Mouse (Mus musculus): ENCODE measurements around the gene Dtx2. TPM values are rescaled to one million over a fixed set of nuclear protein-coding genes. Genes with fewer than 3 reads are reported as not detected.
"Not testable (repeated sequence)": the region's sequence is repeated elsewhere in the genome, so short reads cannot be mapped to it uniquely, and the experiment has no call there.

The Dtx2 gene
- polyA plus RNA-seq, 1 experiment from 2014 or later: 26.6 TPM

GRCm38 (mm10) chr5:136038258-136039214 is 43.9 kb downstream of the Dtx2 start, which contains the start of gene Upk3b:
Gene Upk3b (plus strand): TSS chr5:136038496.
- Histone ChIP-seq H3K4me3 (no peak within 1 kb of the TSS), H3K27ac (replicated peaks) (no peak within 1 kb of the TSS), H3K4me1 (no peaks in the 10 kb centered on the region), H3K27me3 (no peaks in the 10 kb centered on the region), H3K4me2 (replicated peaks) (no peak within 1 kb of the TSS), H3K9ac (replicated peaks) (no peak within 1 kb of the TSS), H3K9me3 (no peaks in the 10 kb centered on the region), H3K36me3 (no peaks in the 10 kb centered on the region)
- no peak for ATAC-seq (replicated peaks)
- 88% methylated on average over 17 of the region's 17 CpGs for WGBS

GRCm38 (mm10) chr5:136040210-136040609 is 45.6 kb downstream of the Dtx2 start:
- Histone ChIP-seq H3K36me3 (no peaks in the 10 kb centered on the region), H3K27me3 (no peaks in the 10 kb centered on the region), H3K9me3 (no peaks in the 10 kb centered on the region), H3K4me1 (no peaks in the 10 kb centered on the region), H3K4me2 (replicated peaks) (no peak overlapping the region), H3K9ac (replicated peaks) (no peak overlapping the region), H3K4me3 (no peak overlapping the region), H3K27ac (replicated peaks) (no peak overlapping the region)
- WGBS: 41% methylated on average over 5 of the region's 5 CpGs
- ATAC-seq (replicated peaks): no peak

GRCm38 (mm10) chr5:136041260-136041659 is 46.7 kb downstream of the Dtx2 start:
- Histone ChIP-seq H3K36me3 (no peaks in the 10 kb centered on the region), H3K4me1 (no peaks in the 10 kb centered on the region), H3K27me3 (no peaks in the 10 kb centered on the region), H3K9ac (replicated peaks) (no peak overlapping the region), H3K9me3 (no peaks in the 10 kb centered on the region), H3K4me3 (no peak overlapping the region), H3K4me2 (replicated peaks) (no peak overlapping the region), H3K27ac (replicated peaks) (no peak overlapping the region)
- ATAC-seq (replicated peaks): no peak
- 40% methylated on average over 2 of the region's 2 CpGs for WGBS

DNA sequence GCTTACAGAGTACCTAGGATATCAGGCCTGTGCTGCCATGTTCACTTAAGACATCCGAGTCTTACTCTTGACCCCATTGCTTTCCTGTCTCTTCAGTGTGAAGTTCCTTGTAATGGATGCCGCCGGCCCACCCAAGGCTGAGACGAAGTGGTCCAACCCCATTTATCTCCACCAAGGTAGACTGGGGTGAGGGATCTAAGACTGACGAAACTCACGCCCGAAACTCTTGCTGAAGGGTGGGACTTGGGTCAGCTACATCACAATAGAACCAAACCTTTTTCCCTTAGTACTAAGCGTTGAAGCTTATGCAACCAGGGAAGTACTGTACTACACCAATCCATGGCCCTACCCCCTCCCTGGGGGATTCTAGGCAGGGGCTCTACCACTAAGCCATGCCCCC is 47.1 kb downstream of the Dtx2 start:
- Histone ChIP-seq H3K4me3 (no peak overlapping the region), H3K4me2 (replicated peaks) (no peak overlapping the region), H3K27me3 (no peaks in the 10 kb centered on the region), H3K9ac (replicated peaks) (no peak overlapping the region), H3K4me1 (no peaks in the 10 kb centered on the region), H3K9me3 (no peaks in the 10 kb centered on the region), H3K36me3 (no peaks in the 10 kb centered on the region), H3K27ac (replicated peaks) (no peak overlapping the region)
- 93% methylated on average over 8 of the region's 8 CpGs for WGBS
- no peak for ATAC-seq (replicated peaks)

GRCm38 (mm10) chr5:136044865-136045264 is 50.3 kb downstream of the Dtx2 start:
- no peaks in the 10 kb centered on the region for H3K9me3 ChIP-seq
- H3K4me2 ChIP-seq (replicated peaks): no peak overlapping the region
- ATAC-seq (replicated peaks): no peak
- H3K36me3 ChIP-seq: no peaks in the 10 kb centered on the region
- no peak overlapping the region for H3K4me3 ChIP-seq
- 74% methylated on average over 13 of the region's 13 CpGs for WGBS
- H3K9ac ChIP-seq (replicated peaks): no peak overlapping the region
- H3K27me3 ChIP-seq: no peaks in the 10 kb centered on the region
- H3K27ac ChIP-seq (replicated peaks): no peak overlapping the region
- H3K4me1 ChIP-seq: no peaks in the 10 kb centered on the region

DNA sequence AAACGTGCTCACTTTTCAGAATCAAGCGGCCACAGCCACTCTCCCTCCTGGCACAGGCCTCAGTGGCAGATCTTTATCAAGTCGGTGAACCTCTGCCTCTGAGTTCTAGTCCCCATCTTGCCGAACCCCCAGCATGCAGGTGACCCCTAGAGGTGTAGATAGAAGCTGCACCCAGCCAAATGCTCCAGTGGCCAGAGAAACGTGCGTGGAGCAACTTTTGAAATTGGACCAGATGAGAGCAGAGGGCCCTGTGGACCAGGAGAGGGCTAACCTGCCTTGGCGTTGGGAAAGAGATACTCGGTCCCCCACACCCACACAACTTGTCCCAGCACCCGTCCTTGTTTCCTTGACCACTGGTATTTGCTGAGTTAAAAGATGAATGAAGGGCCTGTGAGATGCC is 50.8 kb downstream of the Dtx2 start:
- Histone ChIP-seq H3K36me3 (no peaks in the 10 kb centered on the region), H3K4me2 (replicated peaks) (no peak overlapping the region), H3K4me3 (no peak overlapping the region), H3K27ac (replicated peaks) (no peak overlapping the region), H3K4me1 (no peaks in the 10 kb centered on the region), H3K9me3 (no peaks in the 10 kb centered on the region), H3K27me3 (no peaks in the 10 kb centered on the region), H3K9ac (replicated peaks) (no peak overlapping the region)
- WGBS: 37% methylated on average over 9 of the region's 9 CpGs
- ATAC-seq (replicated peaks): no peak

DNA sequence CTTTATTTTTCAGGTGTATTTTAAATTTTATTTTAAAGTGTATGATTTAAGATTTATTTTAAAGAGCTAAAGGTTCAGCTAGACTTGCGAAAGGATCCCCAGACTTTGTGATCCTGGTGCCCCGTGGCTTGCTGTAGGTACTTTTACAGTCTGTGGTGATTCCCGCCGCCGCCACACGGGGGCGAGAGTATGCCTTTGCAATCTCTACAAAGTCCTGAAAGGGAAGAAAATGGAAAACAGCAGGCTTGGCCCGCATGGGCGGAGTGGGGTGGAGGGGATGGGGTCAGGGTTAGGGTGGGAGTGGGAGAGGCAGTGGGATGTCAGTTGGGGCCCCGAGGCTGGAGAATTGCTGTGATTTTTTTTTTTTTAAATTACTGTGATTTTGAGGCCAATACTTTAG is 51.4 kb downstream of the Dtx2 start:
- Histone ChIP-seq H3K4me2 (replicated peaks) (no peak overlapping the region), H3K27ac (replicated peaks) (no peak overlapping the region), H3K9me3 (no peaks in the 10 kb centered on the region), H3K36me3 (no peaks in the 10 kb centered on the region), H3K27me3 (no peaks in the 10 kb centered on the region), H3K4me3 (no peak overlapping the region), H3K9ac (replicated peaks) (no peak overlapping the region), H3K4me1 (no peaks in the 10 kb centered on the region)
- no peak for ATAC-seq (replicated peaks)
- WGBS: 4% methylated on average over 10 of the region's 10 CpGs

DNA sequence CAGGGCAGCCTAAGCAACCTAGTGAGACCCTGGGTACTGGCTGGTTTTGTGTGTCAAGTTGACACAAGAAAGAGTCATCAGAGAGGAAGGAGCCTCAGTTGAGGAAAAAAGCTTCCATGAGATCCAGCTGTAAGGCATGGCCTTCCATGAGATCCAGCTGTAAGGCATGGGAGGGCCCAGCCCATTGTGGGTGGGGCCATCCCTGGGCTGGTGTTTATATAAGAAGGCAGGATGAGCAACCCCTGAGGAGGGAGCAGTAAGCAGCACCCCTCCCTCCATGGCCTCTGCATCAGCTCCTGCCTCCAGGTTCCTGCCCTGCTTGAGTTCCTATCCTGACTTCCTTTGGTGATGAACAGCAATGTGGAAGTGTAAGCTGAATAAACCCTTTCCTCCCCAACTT is 53.9 kb downstream of the Dtx2 start:
- H3K9me3 ChIP-seq; H3K27ac ChIP-seq (replicated peaks); ATAC-seq (replicated peaks); H3K27me3 ChIP-seq; H3K4me3 ChIP-seq; H3K4me2 ChIP-seq (replicated peaks); H3K36me3 ChIP-seq; H3K9ac ChIP-seq (replicated peaks): not testable (repeated sequence)
- H3K4me1 ChIP-seq: peaks cover 11% of the 10 kb centered on the region

- ATAC-seq (replicated peaks): no peak
- no peak overlapping the region for H3K4me2 ChIP-seq (replicated peaks)
- H3K9me3 ChIP-seq: no peaks in the 10 kb centered on the region
- H3K9ac ChIP-seq (replicated peaks): no peak overlapping the region
- WGBS: 81% methylated on average over 6 of the region's 6 CpGs
- H3K4me1 ChIP-seq: peaks cover 11% of the 10 kb centered on the region
- H3K4me3 ChIP-seq: no peak overlapping the region
- no peaks in the 10 kb centered on the region for H3K36me3 ChIP-seq
- no peaks in the 10 kb centered on the region for H3K27me3 ChIP-seq
- no peak overlapping the region for H3K27ac ChIP-seq (replicated peaks)
These were observed 55.3 kb downstream of the Dtx2 start for GRCm38 (mm10) chr5:136049926-136050325.

DNA sequence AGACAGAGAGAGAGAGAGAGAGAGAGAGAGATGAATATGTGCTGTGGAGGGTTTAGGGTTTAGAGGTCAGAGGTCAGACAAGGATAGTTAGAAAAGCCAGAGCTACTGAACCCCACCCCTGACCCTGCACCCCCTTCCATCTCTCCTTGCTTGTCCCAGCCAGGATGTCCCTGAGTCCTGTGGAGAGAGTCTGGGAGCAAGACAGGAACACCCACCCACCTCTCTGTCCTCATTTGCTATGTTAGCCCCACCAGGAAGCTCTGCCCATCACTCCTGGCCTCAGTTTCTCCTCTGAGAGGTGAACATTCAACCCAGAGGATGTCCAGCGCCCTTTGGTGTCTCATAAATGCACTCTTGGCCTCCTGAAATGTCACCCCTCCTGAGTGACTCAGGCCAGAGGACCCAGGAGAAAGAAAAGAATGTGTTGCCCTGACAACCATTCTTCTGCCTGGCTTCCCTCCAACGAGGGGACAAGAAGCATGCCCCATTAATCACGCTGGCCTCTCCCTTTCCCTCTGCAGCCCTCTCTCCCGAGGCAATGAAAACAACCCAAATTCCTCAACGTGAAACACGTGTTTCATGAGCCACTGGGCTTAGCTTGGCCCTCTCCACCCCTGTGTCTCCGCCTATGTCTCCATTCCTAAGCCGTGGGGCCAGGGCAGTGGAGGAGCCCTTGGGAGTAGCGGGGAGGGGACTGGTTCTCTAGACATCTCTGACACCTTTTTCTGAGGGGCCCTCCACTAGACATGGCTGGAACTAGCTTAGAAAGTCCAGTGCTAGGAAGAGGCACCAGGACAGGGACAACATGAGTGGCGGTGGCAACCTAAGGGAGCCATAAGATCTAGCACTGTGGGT is 56.9 kb downstream of the Dtx2 start:
- Histone ChIP-seq H3K4me2 (replicated peaks) (no peak overlapping the region), H3K27me3 (no peaks in the 10 kb centered on the region), H3K9me3 (no peaks in the 10 kb centered on the region), H3K36me3 (no peaks in the 10 kb centered on the region), H3K4me3 (no peak overlapping the region), H3K4me1 (peaks cover 11% of the 10 kb centered on the region), H3K27ac (replicated peaks) (no peak overlapping the region), H3K9ac (replicated peaks) (no peak overlapping the region)
- no peak for ATAC-seq (replicated peaks)
- WGBS: 5% methylated on average over 10 of the region's 10 CpGs

DNA sequence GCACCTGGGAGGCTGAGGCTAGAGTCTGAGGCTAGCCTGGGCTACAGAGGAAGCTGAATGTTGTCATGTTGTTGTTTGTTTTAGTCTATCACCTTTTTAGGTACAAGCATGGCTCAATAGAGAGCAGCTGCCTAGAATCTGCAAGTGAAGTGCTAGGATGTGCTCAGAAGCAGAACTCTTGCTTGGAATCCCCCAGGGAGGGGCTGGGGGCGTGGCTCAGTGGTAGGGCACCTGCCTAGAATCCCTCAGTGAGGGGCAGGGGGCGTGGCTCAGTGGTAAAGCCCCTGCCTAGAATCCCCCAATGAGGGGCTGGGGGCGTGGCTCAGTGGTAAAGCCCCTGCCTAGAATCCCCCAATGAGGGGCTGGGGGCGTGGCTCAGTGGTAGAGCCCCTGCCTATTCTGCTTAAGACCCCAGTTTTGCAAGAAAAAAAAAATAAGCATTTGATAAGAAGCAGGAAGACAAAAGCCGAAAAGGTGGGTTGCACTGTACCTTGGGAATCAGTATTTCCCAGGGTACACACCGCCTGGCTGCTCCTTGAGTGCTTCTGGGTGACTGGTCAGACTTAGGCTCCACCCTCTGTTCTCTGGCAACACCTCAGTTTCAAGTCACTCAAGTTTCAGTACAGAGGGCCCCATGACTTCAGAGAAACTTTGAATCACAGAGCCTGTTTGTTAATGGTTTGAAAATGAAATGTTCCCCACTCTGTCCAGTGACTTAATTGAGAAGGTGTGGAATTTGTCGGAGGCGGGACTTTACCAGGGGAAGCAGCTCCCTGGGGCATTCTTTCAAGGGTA is 58.5 kb downstream of the Dtx2 start:
- Histone ChIP-seq H3K27me3 (no peaks in the 10 kb centered on the region), H3K9me3 (no peaks in the 10 kb centered on the region), H3K4me1 (peaks cover 11% of the 10 kb centered on the region), H3K36me3 (no peaks in the 10 kb centered on the region), H3K4me2 (replicated peaks) (no peak overlapping the region), H3K4me3 (no peak overlapping the region), H3K9ac (replicated peaks) (no peak overlapping the region), H3K27ac (replicated peaks) (no peak overlapping the region)
- no peak for ATAC-seq (replicated peaks)
- 80% methylated on average over 8 of the region's 8 CpGs for WGBS

Measured in forebrain, embryonic 15.5 days (tissue).